Mouse (Mus musculus) limb, embryonic 12.5 days (tissue): Measurements from ENCODE around the gene Zbtb49. TPM values are rescaled to one million over a fixed set of nuclear protein-coding genes. Genes with fewer than 3 reads are reported as not detected.

Source experiments
- ATAC-seq: fragments of 200-750 bp; cut with Nextera tagmentation; 2 replicates; pipeline ENCODE4 v1.8.0; 2017; ENCODE audit warnings: low read depth, moderate TSS enrichment; ENCODE audit not compliant: insufficient number of reproducible peaks, insufficient read depth, low FRiP score, low TSS enrichment
- H3K27ac ChIP-seq: fragments of 300-500 bp; sonication (generic); 2 replicates; pipeline ENCODE4 v1.5.1; 2016; ENCODE audit warnings: mild to moderate bottlenecking, moderate library complexity
- H3K27me3 ChIP-seq: fragments of 300-500 bp; sonication (generic); 2 replicates; pipeline ENCODE4 v1.6.1; 2016; ENCODE audit warnings: mild to moderate bottlenecking, moderate library complexity
- H3K36me3 ChIP-seq: fragments of 300-500 bp; sonication (generic); 2 replicates; pipeline ENCODE4 v1.6.1; 2016; ENCODE audit warnings: mild to moderate bottlenecking, moderate library complexity
- H3K4me1 ChIP-seq: fragments of 300-500 bp; sonication (generic); replicated peaks from 2 replicates; pipeline ENCODE4 v1.6.1; 2016
- H3K4me2 ChIP-seq: fragments of 300-500 bp; sonication (generic); 2 replicates; pipeline ENCODE4 v1.6.1; 2016; ENCODE audit warnings: mild to moderate bottlenecking, moderate library complexity
- H3K4me3 ChIP-seq: fragments of 300-500 bp; sonication (generic); replicated peaks from 2 replicates; pipeline ENCODE4 v1.5.1; 2016; ENCODE audit warnings: mild to moderate bottlenecking
- H3K9ac ChIP-seq: fragments of 300-500 bp; sonication (generic); replicated peaks from 2 replicates; pipeline ENCODE4 v1.6.1; 2016; ENCODE audit warnings: mild to moderate bottlenecking, moderate library complexity
- H3K9me3 ChIP-seq: fragments of 300-500 bp; sonication (generic); 2 replicates; pipeline ENCODE4 v1.6.1; 2016; ENCODE audit warnings: mild to moderate bottlenecking, moderate library complexity
- WGBS: fragments of 180-500 bp; shearing (Covaris S2); methylation state at CpG from one replicate; pipeline ENCODE4 v1.1.7; 2016; 5-methylcytosine and 5-hydroxymethylcytosine counted together
- polyA plus RNA-seq: library from polyadenylated mRNA; unstranded; fragments of >200 nt; fragmentation: Nextera tagmentation; extraction: Ambion mirVana; gene quantifications from 2 replicates; pipeline ENCODE4 v1.2.1, GENCODE M21; 2016

Zbtb49 gene
- polyA plus RNA-seq, 1 experiment from 2014 or later, result 18.4 TPM

DNA sequence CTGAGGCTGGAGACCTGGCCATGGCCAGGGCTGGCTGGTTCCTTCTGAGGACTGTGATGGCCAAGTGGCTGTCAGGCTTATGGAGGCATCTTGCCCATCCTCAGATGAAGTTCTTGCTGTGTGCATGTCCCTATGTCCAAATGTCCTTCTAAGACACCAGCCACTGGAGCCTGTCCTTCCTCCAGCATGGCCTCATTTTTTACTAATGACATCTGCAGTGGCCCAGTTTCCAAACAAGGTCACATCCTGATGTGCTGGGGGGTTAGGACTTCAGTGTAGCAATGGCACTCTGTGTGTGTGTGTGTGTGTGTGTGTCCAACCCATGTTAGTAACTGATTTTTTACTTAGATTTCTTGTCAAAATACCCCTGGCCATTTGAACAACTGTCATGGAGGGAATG, 24.3 kb downstream of the Zbtb49 start:
- no peak overlapping the region for H3K27ac ChIP-seq
- H3K4me2 ChIP-seq, result no peak overlapping the region
- H3K36me3 ChIP-seq, result peaks cover 18% of the 10 kb centered on the region
- no peaks in the 10 kb centered on the region for H3K9me3 ChIP-seq
- no peak overlapping the region for H3K9ac ChIP-seq
- H3K27me3 ChIP-seq, result no peaks in the 10 kb centered on the region; the same call in 1 of the 2 replicates
- no peaks in the 10 kb centered on the region for H3K4me1 ChIP-seq
- H3K4me3 ChIP-seq, result no peak overlapping the region
- no peak for ATAC-seq

DNA sequence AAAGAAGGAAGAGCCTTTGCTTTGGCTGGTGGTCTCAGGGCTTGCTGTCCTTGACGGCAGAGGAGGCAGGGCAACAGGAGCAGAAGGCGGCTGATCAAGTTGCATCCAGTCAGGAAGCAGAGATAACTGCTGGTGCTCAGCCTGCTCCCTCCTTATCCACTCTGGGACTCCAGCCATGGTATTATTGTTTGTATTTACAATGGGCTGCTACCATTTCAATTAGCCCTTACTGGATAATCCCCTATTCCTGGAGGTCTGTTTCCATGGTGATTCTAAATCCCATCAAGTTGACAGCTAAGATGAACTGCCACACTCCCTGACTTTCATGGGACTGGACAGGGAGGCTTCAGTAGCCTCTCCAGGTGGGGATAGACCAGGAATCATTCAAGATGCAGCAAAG, 25.3 kb downstream of the Zbtb49 start:
- Histone ChIP-seq H3K36me3 (peaks cover 10% of the 10 kb centered on the region), H3K27ac (no peak overlapping the region), H3K27me3 (no peaks in the 10 kb centered on the region; the same call in 1 of the 2 replicates), H3K4me2 (no peak overlapping the region), H3K4me3 (no peak overlapping the region), H3K4me1 (no peaks in the 10 kb centered on the region), H3K9ac (no peak overlapping the region), H3K9me3 (no peaks in the 10 kb centered on the region)
- 53% methylated on average over 2 of the region's 2 CpGs for WGBS
- ATAC-seq, result no peak

DNA sequence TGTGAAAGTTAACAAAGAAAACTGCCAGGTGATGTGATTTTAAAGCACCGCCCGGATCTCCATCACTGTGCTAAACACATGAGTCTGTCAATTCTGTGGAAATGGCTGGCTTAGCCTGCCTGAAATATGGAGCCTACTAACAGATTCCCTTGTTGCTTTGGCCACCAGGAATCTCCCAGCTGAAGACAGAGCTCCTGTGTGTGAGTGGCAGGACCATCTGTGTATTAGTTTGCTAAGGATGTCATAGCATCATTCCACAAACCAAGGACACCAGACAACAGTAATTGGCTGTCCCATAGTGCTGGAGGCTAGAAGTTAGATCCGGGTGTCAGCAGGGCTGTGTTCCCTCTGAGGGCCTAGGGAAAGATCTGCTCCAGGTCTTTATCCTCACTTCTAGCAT, 29.4 kb downstream of the Zbtb49 start:
- H3K4me2 ChIP-seq, result no peak overlapping the region
- H3K4me3 ChIP-seq, result no peak overlapping the region
- H3K36me3 ChIP-seq, result no peaks in the 10 kb centered on the region
- H3K27me3 ChIP-seq, result no peaks in the 10 kb centered on the region; the same call in 1 of the 2 replicates
- no peak overlapping the region for H3K9ac ChIP-seq
- H3K9me3 ChIP-seq, result no peaks in the 10 kb centered on the region
- no peak overlapping the region for H3K27ac ChIP-seq
- ATAC-seq, result no peak
- H3K4me1 ChIP-seq, result no peaks in the 10 kb centered on the region
- WGBS, result 85% methylated on average over 3 of the region's 3 CpGs

DNA sequence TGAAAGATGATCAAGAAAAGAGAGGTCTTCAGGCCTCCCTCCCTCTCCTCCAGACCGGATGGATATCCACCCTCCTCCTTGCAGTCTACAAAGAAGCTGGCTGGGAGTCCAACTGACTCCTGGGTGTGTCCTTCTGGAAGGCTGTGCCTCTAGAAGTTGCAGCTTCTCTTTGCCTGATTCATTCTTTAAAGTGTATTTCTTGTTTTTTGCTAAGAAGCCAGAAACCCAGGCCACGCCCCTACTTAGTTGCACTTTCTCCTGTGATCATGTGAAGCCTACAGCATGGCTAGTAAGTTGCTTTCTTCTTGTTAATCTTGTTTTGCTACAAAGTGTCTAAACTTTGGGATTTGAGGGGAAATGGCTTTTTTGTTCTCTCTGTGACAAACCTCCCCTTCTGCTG, 33.3 kb downstream of the Zbtb49 start:
- Histone ChIP-seq H3K9ac (no peak overlapping the region), H3K27ac (no peak overlapping the region), H3K9me3 (no peaks in the 10 kb centered on the region), H3K4me3 (no peak overlapping the region), H3K27me3 (no peaks in the 10 kb centered on the region), H3K4me2 (no peak overlapping the region), H3K36me3 (no peaks in the 10 kb centered on the region), H3K4me1 (no peaks in the 10 kb centered on the region)
- 83% methylated on average over 2 of the region's 2 CpGs for WGBS
- no peak for ATAC-seq

DNA sequence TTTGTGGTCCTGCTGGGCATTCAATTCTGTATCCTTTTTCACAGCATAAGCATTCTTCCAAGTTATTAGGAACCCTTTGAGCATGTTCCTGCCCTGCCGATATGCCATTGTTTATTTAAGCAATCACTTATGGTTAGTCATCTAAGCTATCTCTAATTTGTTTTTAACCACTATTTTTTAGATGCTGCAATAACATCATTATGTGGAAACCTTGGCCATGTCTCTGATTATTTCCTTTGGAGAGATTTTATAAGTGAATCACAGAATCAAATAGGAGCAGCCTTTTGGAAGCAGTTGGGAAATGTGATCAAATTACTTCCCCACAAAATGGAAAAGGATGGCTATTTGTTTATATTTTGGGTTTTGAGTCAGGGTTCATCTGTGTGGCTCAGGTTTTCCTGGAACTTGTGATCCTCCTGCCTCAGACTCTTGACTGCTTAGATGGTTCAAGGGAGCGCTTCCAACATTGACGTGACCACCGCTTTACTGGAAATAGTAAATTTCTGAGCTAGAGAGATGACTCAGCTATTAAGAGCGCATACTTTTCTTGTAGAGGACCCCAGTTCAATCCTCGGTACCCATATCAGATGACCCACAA, 35.5 kb downstream of the Zbtb49 start:
- no peaks in the 10 kb centered on the region for H3K36me3 ChIP-seq
- no peak overlapping the region for H3K4me3 ChIP-seq
- no peak for ATAC-seq
- H3K27ac ChIP-seq, result no peak overlapping the region
- no peaks in the 10 kb centered on the region for H3K9me3 ChIP-seq
- H3K9ac ChIP-seq, result no peak overlapping the region
- H3K4me1 ChIP-seq, result no peaks in the 10 kb centered on the region
- no peak overlapping the region for H3K4me2 ChIP-seq
- WGBS, result 90% methylated on average over 6 of the region's 6 CpGs
- H3K27me3 ChIP-seq, result no peaks in the 10 kb centered on the region

DNA sequence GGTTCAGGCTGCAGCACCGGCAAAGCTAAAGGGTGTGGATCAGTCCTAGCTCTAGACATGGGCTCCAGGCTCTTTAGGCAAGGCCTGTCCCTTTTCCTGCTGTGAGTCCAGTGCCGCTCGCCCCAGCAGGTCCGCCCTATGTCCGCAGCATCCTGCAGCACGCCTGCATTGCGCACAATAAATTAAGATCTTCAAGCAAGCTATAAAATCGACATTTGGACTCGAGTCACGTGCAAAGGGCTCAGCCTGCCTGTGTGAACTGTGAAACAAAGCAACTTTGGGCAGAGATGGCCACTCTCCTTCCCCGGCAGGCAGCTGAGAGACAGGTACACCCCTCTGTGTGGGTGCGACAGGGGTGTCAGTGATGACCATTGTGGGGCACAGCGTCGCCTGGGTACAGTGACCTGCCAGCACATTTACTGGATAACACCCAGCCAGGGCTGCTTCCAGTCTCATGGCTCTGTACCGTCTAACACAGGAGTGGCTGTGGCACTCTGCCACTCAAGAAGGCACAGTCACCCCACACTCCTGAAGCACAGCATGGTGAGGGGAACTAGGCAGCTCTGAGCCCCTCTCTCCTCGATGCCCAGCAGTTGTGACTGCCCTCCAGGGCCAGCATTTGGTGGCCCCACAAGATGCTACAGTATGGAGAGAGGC, 45.9 kb downstream of the Zbtb49 start:
- H3K9ac ChIP-seq, result no peak overlapping the region
- no peaks in the 10 kb centered on the region for H3K36me3 ChIP-seq
- H3K4me2 ChIP-seq, result no peak overlapping the region
- no peak overlapping the region for H3K27ac ChIP-seq
- no peak for ATAC-seq
- H3K27me3 ChIP-seq, result 0 out of 2 replicates have a peak, but pooled peaks cover 2% of the 10 kb centered on the region
- WGBS, result 71% methylated on average over 16 of the region's 16 CpGs
- 0 out of 2 replicates have a peak, but pooled peaks cover 4% of the 10 kb centered on the region for H3K9me3 ChIP-seq
- no peak overlapping the region for H3K4me3 ChIP-seq
- no peaks in the 10 kb centered on the region for H3K4me1 ChIP-seq

DNA sequence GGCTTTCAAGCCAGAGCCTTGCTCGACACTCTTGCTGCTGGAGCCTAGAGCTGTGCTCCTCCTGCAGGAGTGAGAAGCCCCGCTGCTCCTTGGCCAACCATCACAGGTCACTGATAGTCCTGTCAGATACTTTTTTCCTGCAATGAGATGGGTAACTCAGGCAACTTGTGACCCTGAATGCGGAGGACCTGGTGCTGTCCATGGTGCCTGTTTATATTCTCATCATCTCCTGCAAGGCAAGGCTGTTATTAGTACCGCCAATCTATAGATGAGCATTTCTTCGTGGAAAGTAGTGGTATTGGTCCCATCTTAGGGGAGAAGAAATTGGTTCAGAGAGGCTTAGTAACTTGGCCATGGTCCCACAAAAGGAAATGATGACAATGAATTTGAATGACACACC, 46.5 kb downstream of the Zbtb49 start:
- 49% methylated on average over 5 of the region's 5 CpGs for WGBS
- Histone ChIP-seq H3K4me1 (no peaks in the 10 kb centered on the region), H3K27ac (no peak overlapping the region), H3K9me3 (0 out of 2 replicates have a peak, but pooled peaks cover 4% of the 10 kb centered on the region), H3K9ac (no peak overlapping the region), H3K4me2 (no peak overlapping the region), H3K4me3 (no peak overlapping the region), H3K27me3 (0 out of 2 replicates have a peak, but pooled peaks cover 3% of the 10 kb centered on the region), H3K36me3 (no peaks in the 10 kb centered on the region)
- no peak for ATAC-seq

DNA sequence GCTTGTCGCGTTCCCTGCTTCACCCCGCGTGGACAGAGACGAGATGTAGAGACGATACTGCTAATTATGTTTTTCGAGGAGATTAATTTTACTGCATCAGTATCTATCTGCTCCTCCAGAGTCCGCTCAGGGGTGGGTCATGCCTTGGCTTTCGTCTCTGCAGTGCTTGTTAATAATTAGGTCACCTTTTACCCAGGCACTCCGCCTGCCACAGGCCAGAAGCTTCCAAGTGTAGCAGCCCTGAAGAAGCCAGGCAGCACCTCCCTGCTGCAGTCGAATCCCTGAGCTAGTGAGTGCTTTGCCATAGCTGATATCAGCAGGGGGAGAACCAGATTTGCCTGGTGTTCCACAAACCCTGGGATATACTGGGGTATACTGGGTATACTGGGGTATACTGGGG, 51.8 kb downstream of the Zbtb49 start:
- H3K9me3 ChIP-seq, result 0 out of 2 replicates have a peak, but pooled peaks cover 4% of the 10 kb centered on the region
- H3K27ac ChIP-seq, result no peak overlapping the region
- no peaks in the 10 kb centered on the region for H3K4me1 ChIP-seq
- 0 out of 2 replicates have a peak, but pooled peaks cover 3% of the 10 kb centered on the region for H3K27me3 ChIP-seq
- H3K9ac ChIP-seq, result no peak overlapping the region
- no peaks in the 10 kb centered on the region for H3K36me3 ChIP-seq
- ATAC-seq, result no peak
- no peak overlapping the region for H3K4me3 ChIP-seq
- H3K4me2 ChIP-seq, result no peak overlapping the region
- 82% methylated on average over 11 of the region's 11 CpGs for WGBS

DNA sequence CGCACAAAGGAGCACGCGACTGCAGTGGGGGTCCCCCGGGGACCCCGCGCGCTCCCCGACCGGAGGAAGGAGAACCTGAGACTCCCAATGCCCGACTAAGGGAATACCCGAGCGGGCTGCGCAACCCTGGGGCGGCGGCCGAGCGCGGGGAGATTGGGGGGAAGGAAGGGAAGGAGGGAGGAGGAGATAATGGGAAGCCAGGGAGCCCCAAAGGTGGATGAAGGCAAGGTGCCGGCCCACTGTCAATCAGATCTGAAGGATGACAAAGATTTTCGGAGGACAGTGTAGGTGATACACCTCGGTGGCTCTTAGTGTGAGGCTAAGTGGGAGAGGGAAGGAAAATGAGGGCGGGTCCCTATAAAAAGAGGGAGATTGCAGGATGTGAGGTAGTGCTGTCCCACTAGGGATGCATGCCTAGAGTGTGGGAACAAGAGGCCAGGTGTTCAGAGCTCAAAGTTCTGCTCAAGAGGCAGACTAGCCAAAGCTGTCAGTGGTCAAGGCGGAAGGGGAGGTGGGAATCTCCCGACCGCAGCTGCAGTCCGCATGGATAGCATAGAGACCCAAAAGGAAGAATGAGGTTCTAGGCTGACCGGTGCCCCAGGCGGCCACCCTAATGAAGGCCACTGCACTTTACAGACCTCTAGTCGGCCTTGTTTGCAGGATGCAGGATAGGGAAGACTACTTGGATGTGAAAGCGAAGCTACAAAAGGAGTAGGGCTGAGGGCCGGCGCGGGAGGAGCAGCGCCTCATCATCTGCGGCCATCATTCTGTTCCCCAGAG, 60.4 kb downstream of the Zbtb49 start, which contains the start of gene Nsg1:
Gene Nsg1, minus strand, starts transcription at position 274 of the 780 bp plus-strand sequence.
- H3K27me3 ChIP-seq, result peaks cover 33% of the 10 kb centered on the region

DNA sequence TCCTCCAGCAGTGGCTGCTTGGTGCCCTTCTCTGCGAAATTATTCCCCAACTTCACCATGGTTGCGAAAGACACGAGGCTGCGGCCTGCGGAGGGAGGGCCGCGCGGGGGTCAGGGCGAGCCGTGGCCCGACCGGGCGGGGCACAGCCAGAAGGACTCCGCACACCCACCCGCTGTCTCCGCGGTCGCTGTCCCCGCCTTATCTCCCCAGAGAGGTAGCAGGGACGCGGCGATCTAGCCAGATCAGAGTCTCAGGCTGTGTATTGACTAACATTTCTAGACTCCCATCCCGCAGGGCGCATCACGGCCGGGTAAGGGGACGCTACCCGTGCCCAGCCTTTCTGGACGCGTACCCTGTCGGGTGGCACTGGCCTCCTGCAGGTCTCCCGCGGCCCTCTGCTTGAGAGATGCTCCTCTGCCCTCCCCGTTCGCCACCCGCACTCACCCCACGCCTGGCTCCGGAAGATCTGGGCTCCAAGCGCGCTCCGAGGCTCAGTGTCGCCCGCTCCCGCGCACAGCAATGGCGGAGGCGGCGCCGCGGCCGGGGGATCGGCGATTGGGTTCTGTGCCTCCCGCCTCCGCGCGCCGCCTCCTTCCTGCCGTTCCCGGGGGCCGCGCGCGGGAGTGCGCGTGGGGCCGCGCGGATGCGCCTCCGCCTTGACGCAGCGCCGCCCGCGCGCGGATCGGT, 61.2 kb downstream of the Zbtb49 start:
- Histone ChIP-seq H3K4me3 (peak overlapping the region; percentile 89), H3K36me3 (peaks cover 35% of the 10 kb centered on the region), H3K27ac (peak overlapping the region; percentile 77), H3K9ac (peak overlapping the region; percentile 85), H3K4me2 (peak overlapping the region; percentile 73), H3K27me3 (peaks cover 33% of the 10 kb centered on the region), H3K9me3 (0 out of 2 replicates have a peak, but pooled peaks cover 6% of the 10 kb centered on the region), H3K4me1 (peaks cover 19% of the 10 kb centered on the region)
- ATAC-seq, result peak; percentile 29
- WGBS, result under 1% methylated on average over 78 of the region's 79 CpGs

More for the DNA sequence above, 60.4 kb downstream of the Zbtb49 start, which contains the start of gene Nsg1:
- peak within 1 kb of the TSS; percentile 77 for H3K27ac ChIP-seq
- peaks cover 28% of the 10 kb centered on the region for H3K36me3 ChIP-seq
- peak; percentile 34; the same call in 1 of the 2 replicates for ATAC-seq
- H3K4me3 ChIP-seq, result peak within 1 kb of the TSS; percentile 89
- peak within 1 kb of the TSS; percentile 85 for H3K9ac ChIP-seq
- H3K4me1 ChIP-seq, result peaks cover 19% of the 10 kb centered on the region
- 0 out of 2 replicates have a peak, but pooled peaks cover 4% of the 10 kb centered on the region for H3K9me3 ChIP-seq
- H3K4me2 ChIP-seq, result peak within 1 kb of the TSS; percentile 73
- 8% methylated on average over 35 of the region's 35 CpGs for WGBS
